Mouse (Mus musculus) brain, embryonic 18.5 days (tissue): ENCODE results near the gene S100a14.
A peak's percentile ranks its signal among the peaks of the same experiment; 100 is the strongest.

Experiments used
- DNase-seq: peaks from one replicate; pipeline ENCODE4 v3.0.0-alpha.2; 2012; ENCODE audit warnings: low read depth, low spot score

The S100a14 gene

GRCm38 (mm10) chr3:90526580-90526979 is at the start of gene S100a14:
TSS of gene S100a14 (plus strand) at chr3:90526856.
- DNase-seq, result no peak

GRCm38 (mm10) chr3:90486998-90487397 is 39.7 kb upstream of the S100a14 start:
- no peak for DNase-seq

GRCm38 (mm10) chr3:90488576-90488975 is 38.1 kb upstream of the S100a14 start:
- no peak for DNase-seq

GRCm38 (mm10) chr3:90490696-90491256 is 35.9 kb upstream of the S100a14 start, which contains the start of gene Snapin:
TSS of gene Snapin (minus strand) at chr3:90491033.
- DNase-seq, result peak; percentile 87

GRCm38 (mm10) chr3:90491350-90491749 is 35.3 kb upstream of the S100a14 start:
- DNase-seq, result no peak

GRCm38 (mm10) chr3:90493831-90494540 is 32.7 kb upstream of the S100a14 start:
- DNase-seq, result no peak

GRCm38 (mm10) chr3:90495850-90496525 is 30.7 kb upstream of the S100a14 start:
- DNase-seq, result no peak

- DNase-seq, result no peak
Measured at GRCm38 (mm10) chr3:90497597-90497996, 29.1 kb upstream of the S100a14 start.

GRCm38 (mm10) chr3:90503444-90503843 is 23.2 kb upstream of the S100a14 start:
- DNase-seq, result no peak

- no peak for DNase-seq
Measured at GRCm38 (mm10) chr3:90505216-90505615, 21.4 kb upstream of the S100a14 start.

- DNase-seq, result no peak
Measured at GRCm38 (mm10) chr3:90506362-90506761, 20.3 kb upstream of the S100a14 start.

GRCm38 (mm10) chr3:90508287-90508949 is 18.2 kb upstream of the S100a14 start:
- DNase-seq, result no peak

- peak; percentile 95 for DNase-seq
Measured at GRCm38 (mm10) chr3:90508950-90509746, 17.5 kb upstream of the S100a14 start, which contains the start of gene Chtop. TSS of gene Chtop (minus strand) at chr3:90509498.

GRCm38 (mm10) chr3:90509747-90510123 is 16.9 kb upstream of the S100a14 start:
- no peak for DNase-seq

- DNase-seq, result no peak
Measured at GRCm38 (mm10) chr3:90512276-90512675, 14.4 kb upstream of the S100a14 start.

- DNase-seq, result no peak
Measured at GRCm38 (mm10) chr3:90512948-90513642, 13.6 kb upstream of the S100a14 start.

- no peak for DNase-seq
Measured at GRCm38 (mm10) chr3:90513796-90514590, 12.7 kb upstream of the S100a14 start, which contains the start of the genes S100a1 and S100a13. TSS of gene S100a1 (minus strand) at chr3:90514392. TSS of gene S100a13 (plus strand) at chr3:90514435.

- DNase-seq, result no peak
Measured at GRCm38 (mm10) chr3:90514691-90515090, 12.0 kb upstream of the S100a14 start.

GRCm38 (mm10) chr3:90515242-90515641 is 11.4 kb upstream of the S100a14 start:
- no peak for DNase-seq

- no peak for DNase-seq
Measured at GRCm38 (mm10) chr3:90515789-90516188, 10.9 kb upstream of the S100a14 start.
